Mouse (Mus musculus) heart, postnatal 14 days (tissue): ENCODE results near the gene Cdcp1. TPM values are rescaled to one million over a fixed set of nuclear protein-coding genes. Genes with fewer than 3 reads are reported as not detected.

ENCODE experiments used
- DNase-seq, 2 experiments: peaks; one replicate each; pipeline ENCODE4 v3.0.0; 2021 to 2022
- intact Hi-C: fragments of 180-260 bp; cut with DNase I; formaldehyde crosslinking; loops from one replicate; pipeline ENCODE4 v1.15.1; 2025
- total RNA-seq, 2 experiments: library from RNA; stranded (reverse); gene quantifications; 2 replicates each; pipeline ENCODE4 v1.2.3; 2021

The Cdcp1 gene
- total RNA-seq, 2 experiments from 2014 or later, result 0.07 to 0.29 TPM

- intact Hi-C loops, result loop anchor here (5.0 to 10.0 kb wide), 3 partner anchors 35 to 280 kb away; partner anchors contain the start of gene Lars2
- DNase-seq, result no peak
These were observed 58.1 kb downstream of the Cdcp1 start for GRCm38 (mm10) chr9:123157699-123158098.

- DNase-seq, result peak; percentile 76 to 78
- intact Hi-C loops, result loop anchor here (5.0 to 10.0 kb wide), 3 partner anchors 35 to 280 kb away; partner anchors contain the start of gene Lars2
These were observed 58.9 kb downstream of the Cdcp1 start for GRCm38 (mm10) chr9:123156910-123157361.

- intact Hi-C loops, result loop anchor here (10.0 kb wide), 1 partner anchor 212 kb away; the partner anchor contains the start of gene Lars2
- peak; percentile 49 to 61 for DNase-seq
These were observed 62.7 kb downstream of the Cdcp1 start for GRCm38 (mm10) chr9:123153121-123153520.

- DNase-seq, result no peak
- intact Hi-C loops, result loop anchor here (10.0 kb wide), 1 partner anchor 213 kb away; the partner anchor contains the start of gene Lars2
These were observed 63.8 kb downstream of the Cdcp1 start for GRCm38 (mm10) chr9:123152026-123152425.

GRCm38 (mm10) chr9:123151561-123151960 lies 64.3 kb downstream of the Cdcp1 start:
- intact Hi-C loops, result loop anchor here (10.0 kb wide), 1 partner anchor 213 kb away; the partner anchor contains the start of gene Lars2
- no peak for DNase-seq

- intact Hi-C loops, result loop anchor here (10.0 kb wide), 1 partner anchor 214 kb away; the partner anchor contains the start of gene Lars2
- DNase-seq, result peak; percentile 71 to 77
These were observed 65.4 kb downstream of the Cdcp1 start, which contains the start of gene Clec3b for GRCm38 (mm10) chr9:123150241-123151020. Gene Clec3b, plus strand, starts transcription at chr9:123150946.

- intact Hi-C loops, result no loop called here
These were observed 67.4 kb downstream of the Cdcp1 start for GRCm38 (mm10) chr9:123148430-123148829.

GRCm38 (mm10) chr9:123139887-123140614 lies 75.8 kb downstream of the Cdcp1 start:
- DNase-seq, result no peak
- intact Hi-C loops, result no loop called here

More at GRCm38 (mm10) chr9:123148430-123148829, 67.4 kb downstream of the Cdcp1 start:
- peak; percentile 55 to 62 for DNase-seq

GRCm38 (mm10) chr9:123138891-123139474 lies 76.9 kb downstream of the Cdcp1 start:
- intact Hi-C loops, result no loop called here
- peak; percentile 82 to 85 for DNase-seq

- no peak for DNase-seq
- intact Hi-C loops, result no loop called here
These were observed 78.7 kb downstream of the Cdcp1 start for GRCm38 (mm10) chr9:123136953-123137682.

GRCm38 (mm10) chr9:123132994-123133393 lies 82.8 kb downstream of the Cdcp1 start:
- intact Hi-C loops, result no loop called here
- DNase-seq, result no peak

GRCm38 (mm10) chr9:123127663-123128062 lies 88.2 kb downstream of the Cdcp1 start:
- no peak for DNase-seq
- intact Hi-C loops, result no loop called here

GRCm38 (mm10) chr9:123124413-123124981 lies 91.3 kb downstream of the Cdcp1 start:
- no peak for DNase-seq
- intact Hi-C loops, result loop anchor here (5.0 kb wide), 1 partner anchor 33 kb away; no protein-coding TSS in a partner anchor

- intact Hi-C loops, result loop anchor here (5.0 kb wide), 1 partner anchor 34 kb away; no protein-coding TSS in a partner anchor
- peak in 1 of 2 experiments; percentile 39 for DNase-seq
These were observed 92.0 kb downstream of the Cdcp1 start for GRCm38 (mm10) chr9:123123571-123124412.

- intact Hi-C loops, result loop anchor here (5.0 kb wide), 1 partner anchor 34 kb away; no protein-coding TSS in a partner anchor
- DNase-seq, result no peak
These were observed 92.8 kb downstream of the Cdcp1 start for GRCm38 (mm10) chr9:123123017-123123416.
